11 mouse cellular contexts compared by ENCODE assay signal in genomic region chr9:32027962-32028361, GRCm38 (mm10).
A peak's percentile ranks its signal among the peaks of the same experiment; 100 is the strongest.
DNase-seq lines count a peak whose midpoint lies in the region; ATAC-seq lines count a peak whose summit lies in the region.
"Had no signal": no experiment of that assay in that cellular context is flagged by ENCODE, and none has a peak within 500 bp of the region (broad histone marks: within the 10 kb centered on the region; RNA-seq: fewer than 3 reads in every experiment).

No protein-coding gene starts in this region.

- intact Hi-C loops in heart, postnatal 10 days (cut with DNase I): no loop called here

- no peaks in the 10 kb centered on the region for H3K9me3 ChIP-seq in heart, embryonic 10.5 days
- no peaks in the 10 kb centered on the region for H3K9me3 ChIP-seq in lung, embryonic 16.5 days (ENCODE audit: control insufficient read depth, low read length)
- H3K9me3 ChIP-seq in forebrain, embryonic 14.5 days (replicated peaks; ENCODE audit: control insufficient read depth, low read length): no peaks in the 10 kb centered on the region
- H3K9me3 ChIP-seq: embryonic facial prominence, embryonic 12.5 days; limb, embryonic 13.5 days had no signal

- H3K36me3 ChIP-seq in heart, embryonic 10.5 days: no peaks in the 10 kb centered on the region
- no peaks in the 10 kb centered on the region for H3K36me3 ChIP-seq in lung, embryonic 16.5 days (ENCODE audit: control insufficient read depth, insufficient read depth, low read length)
- H3K36me3 ChIP-seq in forebrain, embryonic 14.5 days (ENCODE audit: control insufficient read depth, insufficient read depth, low read length): no peaks in the 10 kb centered on the region
- H3K36me3 ChIP-seq: embryonic facial prominence, embryonic 12.5 days; limb, embryonic 13.5 days had no signal

- 35% methylated on average over 8 of the region's 8 CpGs for WGBS in heart, embryonic 10.5 days
- 8% methylated on average over 8 of the region's 8 CpGs for WGBS in lung, embryonic 16.5 days
- WGBS in forebrain, embryonic 14.5 days: 29% methylated on average over 8 of the region's 8 CpGs

- H3K27me3 ChIP-seq in heart, embryonic 10.5 days (ENCODE audit: insufficient read depth, poor library complexity, severe bottlenecking): no peaks in the 10 kb centered on the region
- H3K27me3 ChIP-seq in lung, embryonic 16.5 days (ENCODE audit: control insufficient read depth, insufficient read depth, low read depth, low read length): no peaks in the 10 kb centered on the region
- no peaks in the 10 kb centered on the region for H3K27me3 ChIP-seq in forebrain, embryonic 14.5 days (replicated peaks; ENCODE audit: control insufficient read depth, insufficient read depth, low read length)
- H3K27me3 ChIP-seq: embryonic facial prominence, embryonic 12.5 days; limb, embryonic 13.5 days had no signal

- H3K4me3 ChIP-seq in heart, embryonic 10.5 days: no peak overlapping the region
- H3K4me3 ChIP-seq in lung, embryonic 16.5 days (ENCODE audit: low read length): peak overlapping the region; percentile 26
- no peak overlapping the region for H3K4me3 ChIP-seq in forebrain, embryonic 14.5 days (ENCODE audit: low read depth, low read length)
- H3K4me3 ChIP-seq: embryonic facial prominence, embryonic 12.5 days; limb, embryonic 13.5 days had no signal

- H3K27ac ChIP-seq in heart, embryonic 10.5 days: 0 out of 2 replicates have a peak overlapping the region, but pooled peaks have one; percentile 72
- H3K27ac ChIP-seq in lung, embryonic 16.5 days (ENCODE audit: low read length): no peak overlapping the region
- H3K27ac ChIP-seq in forebrain, embryonic 14.5 days (ENCODE audit: low read depth, low read length): no peak overlapping the region
- H3K27ac ChIP-seq: embryonic facial prominence, embryonic 12.5 days; hindbrain, embryonic 14.5 days; limb, embryonic 13.5 days had no signal

- DNase-seq in heart, embryonic 10.5 days (ENCODE audit: low spot score): no peak
- no peak for DNase-seq in heart, postnatal 10 days
- peak; percentile 7 for DNase-seq in 3T3-L1 (ENCODE audit: low read depth, low spot score)
- peak; percentile 53 to 73 for DNase-seq in adrenal gland, postnatal 36 days
- DNase-seq in forebrain, embryonic 14.5 days (ENCODE audit: low spot score): no peak
- no peak for DNase-seq in B cell, adult 2 months
- no peak for DNase-seq in left cerebral cortex, adult 8-10 months (ENCODE audit: low spot score in 2 of 2)

- peaks cover 35% of the 10 kb centered on the region for H3K4me1 ChIP-seq in heart, embryonic 10.5 days
- H3K4me1 ChIP-seq in lung, embryonic 16.5 days (replicated peaks; ENCODE audit: control insufficient read depth, insufficient read depth, low read length): 0 out of 2 replicates have a peak, but pooled peaks cover 4% of the 10 kb centered on the region
- H3K4me1 ChIP-seq in forebrain, embryonic 14.5 days (ENCODE audit: control insufficient read depth, insufficient read depth, low read length): peaks cover 5% of the 10 kb centered on the region; the same call in 1 of the 2 replicates
- H3K4me1 ChIP-seq: embryonic facial prominence, embryonic 12.5 days had no signal

- peak overlapping the region; percentile 43 for H3K4me2 ChIP-seq in lung, embryonic 16.5 days (ENCODE audit: low read depth, low read length)
- no peak overlapping the region for H3K4me2 ChIP-seq in forebrain, embryonic 14.5 days (ENCODE audit: low read length)
- H3K4me2 ChIP-seq: embryonic facial prominence, embryonic 12.5 days; hindbrain, embryonic 14.5 days; limb, embryonic 13.5 days had no signal

- peak overlapping the region; percentile 33; the same call in 1 of the 2 replicates for H3K9ac ChIP-seq in lung, embryonic 16.5 days (ENCODE audit: low read length)
- no peak overlapping the region for H3K9ac ChIP-seq in forebrain, embryonic 14.5 days (ENCODE audit: low read length)
- H3K9ac ChIP-seq: embryonic facial prominence, embryonic 12.5 days; hindbrain, embryonic 14.5 days; limb, embryonic 13.5 days had no signal

- 0 out of 2 replicates have a peak, but pooled peaks have one; percentile 26 for ATAC-seq in lung, embryonic 16.5 days (ENCODE audit: low read depth)
- ATAC-seq in forebrain, embryonic 14.5 days: no peak

Comparison
In these comparisons a context has a peak if more than half of its experiments do, and no peak if none do; other contexts are left out.
1. DNase-seq: peak in 3T3-L1 (single experiment) and adrenal gland, postnatal 36 days (2 of 2); none in heart, embryonic 10.5 days (single experiment), heart, postnatal 10 days (0 of 2), forebrain, embryonic 14.5 days (single experiment), B cell, adult 2 months (0 of 2) and left cerebral cortex, adult 8-10 months (0 of 2).